Mouse (Mus musculus) midbrain, embryonic 13.5 days (tissue): ENCODE measurements at regions not wholly inside any gene's neighbourhood (a gene's known extent, or its start where the extent isn't known, plus 50 kb on each side); places are given as distances from the start of the nearest gene placed in this dataset.

Source experiments
- ATAC-seq: fragments of 200-750 bp; cut with Nextera tagmentation; 2 replicates; pipeline ENCODE4 v1.8.0; 2017; ENCODE audit warnings: mild to moderate bottlenecking, moderate TSS enrichment, moderate library complexity
- H3K27ac ChIP-seq: fragments of 300-500 bp; sonication (generic); 2 replicates; pipeline ENCODE4 v1.5.1; 2015; ENCODE audit warnings: inconsistent platforms, mild to moderate bottlenecking, moderate library complexity
- H3K27me3 ChIP-seq: fragments of 300-500 bp; sonication (generic); 2 replicates; pipeline ENCODE4 v1.6.1; 2015; ENCODE audit warnings: mild to moderate bottlenecking, inconsistent platforms
- H3K36me3 ChIP-seq: fragments of 300-500 bp; sonication (generic); 2 replicates; pipeline ENCODE4 v1.6.1; 2015; ENCODE audit warnings: mild to moderate bottlenecking, inconsistent platforms
- H3K4me1 ChIP-seq: fragments of 300-500 bp; sonication (generic); replicated peaks from 2 replicates; pipeline ENCODE4 v1.6.1; 2015; ENCODE audit warnings: inconsistent platforms
- H3K4me2 ChIP-seq: fragments of 300-500 bp; sonication (generic); replicated peaks from 2 replicates; pipeline ENCODE4 v1.6.1; 2015; ENCODE audit warnings: moderate library complexity, mild to moderate bottlenecking, inconsistent platforms
- H3K4me3 ChIP-seq: fragments of 300-500 bp; sonication (generic); replicated peaks from 2 replicates; pipeline ENCODE4 v1.5.1; 2015; ENCODE audit warnings: mild to moderate bottlenecking, inconsistent platforms
- H3K9ac ChIP-seq: fragments of 300-500 bp; sonication (generic); replicated peaks from 2 replicates; pipeline ENCODE4 v1.6.1; 2015; ENCODE audit warnings: mild to moderate bottlenecking, inconsistent platforms
- H3K9me3 ChIP-seq: fragments of 300-500 bp; sonication (generic); 2 replicates; pipeline ENCODE4 v1.6.1; 2016; ENCODE audit warnings: mild to moderate bottlenecking, inconsistent platforms
- WGBS: fragments of 180-500 bp; shearing (Covaris S2); methylation state at CpG from one replicate; pipeline ENCODE4 v1.1.7; 2015; 5-methylcytosine and 5-hydroxymethylcytosine counted together

DNA sequence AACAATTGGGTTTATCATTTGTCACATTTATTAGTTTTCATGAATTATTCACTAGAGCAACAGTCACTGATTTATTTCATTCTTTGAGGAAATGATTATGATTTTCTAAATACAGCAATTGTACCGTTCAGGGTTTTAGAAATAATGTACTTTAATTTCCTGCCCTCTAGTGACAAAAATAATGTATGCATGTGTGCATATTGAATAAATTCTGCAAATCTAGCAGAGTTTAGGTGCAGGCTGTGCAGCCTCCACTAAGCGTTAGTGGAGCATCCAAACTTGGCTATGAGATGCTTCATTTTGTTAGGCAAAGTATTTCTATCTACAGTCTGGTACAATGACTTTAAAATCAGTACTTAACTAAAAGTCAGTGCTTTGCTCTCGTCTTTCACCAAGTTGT, 642.1 kb upstream of the A830018L16Rik start:
- no peaks in the 10 kb centered on the region for H3K9me3 ChIP-seq
- H3K36me3 ChIP-seq: no peaks in the 10 kb centered on the region
- H3K4me3 ChIP-seq: no peak overlapping the region
- H3K9ac ChIP-seq: no peak overlapping the region
- no peaks in the 10 kb centered on the region for H3K4me1 ChIP-seq
- 78% methylated on average over 3 of the region's 3 CpGs for WGBS
- H3K4me2 ChIP-seq: no peak overlapping the region
- ATAC-seq: no peak
- no peak overlapping the region for H3K27ac ChIP-seq
- H3K27me3 ChIP-seq: no peaks in the 10 kb centered on the region

DNA sequence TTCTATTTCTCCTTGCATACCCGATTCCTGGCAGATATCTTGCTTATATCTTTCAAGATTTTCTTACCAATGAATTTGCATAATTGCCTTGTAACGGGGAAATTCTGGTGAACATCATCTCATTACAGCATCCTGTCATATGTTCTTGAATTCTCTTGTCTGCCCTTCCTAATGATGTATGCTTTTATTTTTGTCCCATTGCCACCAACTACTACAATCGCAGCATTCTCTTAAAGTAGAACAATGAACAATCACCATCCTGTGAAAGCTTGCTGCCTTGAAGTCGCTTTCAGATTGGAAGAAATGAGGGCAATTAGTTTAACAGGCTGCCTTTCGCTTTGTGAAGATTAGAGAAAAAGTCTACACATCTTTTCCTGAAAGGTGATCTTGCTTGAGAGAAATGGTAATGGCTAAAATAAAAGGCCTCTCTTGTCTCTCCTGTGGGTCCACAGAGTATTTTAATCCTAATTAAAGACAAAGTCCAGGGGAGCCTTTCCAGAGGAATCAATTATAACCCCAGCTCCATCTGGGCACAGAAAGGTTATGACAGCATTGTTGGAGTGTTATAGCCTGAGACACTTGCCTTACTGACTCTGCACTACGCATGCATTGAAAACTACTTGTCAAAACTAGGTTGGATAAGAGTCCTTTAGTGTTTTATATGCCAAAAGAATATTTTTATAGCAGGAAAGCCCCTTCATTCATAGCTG, 619.7 kb upstream of the A830018L16Rik start:
- H3K4me2 ChIP-seq: no peak overlapping the region
- no peaks in the 10 kb centered on the region for H3K36me3 ChIP-seq
- H3K27me3 ChIP-seq: no peaks in the 10 kb centered on the region
- H3K9me3 ChIP-seq: no peaks in the 10 kb centered on the region
- H3K4me1 ChIP-seq: 0 out of 2 replicates have a peak, but pooled peaks cover 2% of the 10 kb centered on the region
- WGBS: 67% methylated on average over 6 of the region's 6 CpGs
- no peak overlapping the region for H3K27ac ChIP-seq
- ATAC-seq: no peak
- H3K9ac ChIP-seq: no peak overlapping the region
- no peak overlapping the region for H3K4me3 ChIP-seq

DNA sequence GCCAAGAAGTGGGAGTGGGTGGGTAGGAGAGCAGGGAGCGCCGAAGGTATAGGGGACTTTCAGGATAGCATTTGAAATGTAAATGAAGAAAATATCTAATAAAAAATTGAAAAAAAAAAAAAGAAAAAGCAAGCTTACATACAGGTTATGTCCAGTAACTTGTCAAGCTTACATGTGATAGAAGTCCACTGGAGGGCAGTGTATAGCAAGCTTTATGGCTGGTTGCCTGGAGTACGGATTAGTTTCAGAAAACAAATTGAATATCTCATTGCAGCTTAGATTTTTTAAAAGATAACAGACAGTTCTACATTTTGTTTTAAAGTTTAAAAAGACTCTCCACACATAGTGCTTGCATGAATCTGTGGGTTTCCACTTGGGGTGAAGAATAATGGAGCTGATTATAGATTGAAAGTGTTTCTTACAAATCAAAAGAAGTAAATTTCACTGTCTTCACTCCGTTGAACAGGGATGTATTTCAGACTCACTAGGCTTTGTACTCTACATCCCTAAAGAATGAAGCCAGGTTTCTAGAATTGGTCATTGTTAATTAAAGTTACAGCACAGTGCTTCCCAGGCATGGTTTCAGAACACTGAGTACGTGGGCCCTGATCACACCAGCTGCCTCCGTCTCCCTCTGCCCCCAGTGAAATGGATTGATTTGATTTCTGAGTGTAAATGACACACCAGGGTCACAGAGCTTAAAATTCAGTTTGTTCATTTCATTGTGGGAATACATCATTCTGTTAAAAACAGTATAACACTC, 578.1 kb upstream of the A830018L16Rik start:
- peak; percentile 74; the same call in 1 of the 2 replicates for ATAC-seq
- 56% methylated on average over 6 of the region's 6 CpGs for WGBS
- H3K9ac ChIP-seq: no peak overlapping the region
- no peak overlapping the region for H3K4me3 ChIP-seq
- no peaks in the 10 kb centered on the region for H3K36me3 ChIP-seq
- no peaks in the 10 kb centered on the region for H3K4me1 ChIP-seq
- no peak overlapping the region for H3K4me2 ChIP-seq
- no peak overlapping the region for H3K27ac ChIP-seq
- H3K9me3 ChIP-seq: no peaks in the 10 kb centered on the region
- H3K27me3 ChIP-seq: no peaks in the 10 kb centered on the region

DNA sequence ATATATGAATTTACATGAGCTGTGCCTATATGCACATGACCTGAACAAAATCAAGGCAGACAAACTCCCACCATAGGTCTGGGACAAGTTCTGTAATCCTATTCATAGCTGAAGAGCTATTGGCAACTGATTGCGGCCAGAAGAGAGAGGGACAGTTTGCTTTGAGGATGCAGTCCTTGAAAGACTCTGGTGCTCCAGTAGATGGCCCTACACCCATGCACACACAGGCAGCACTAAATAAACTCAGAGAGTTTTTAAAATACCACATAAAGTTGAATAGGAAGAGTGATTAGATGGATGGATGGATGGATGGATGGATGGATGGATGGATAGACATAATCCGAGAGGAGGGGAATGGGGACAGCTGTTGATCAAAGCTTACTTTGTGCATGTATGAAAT, 576.7 kb upstream of the A830018L16Rik start:
- Histone ChIP-seq H3K9ac (no peak overlapping the region), H3K36me3 (no peaks in the 10 kb centered on the region), H3K27me3 (no peaks in the 10 kb centered on the region), H3K4me2 (no peak overlapping the region), H3K27ac (no peak overlapping the region), H3K9me3 (no peaks in the 10 kb centered on the region), H3K4me1 (no peaks in the 10 kb centered on the region), H3K4me3 (no peak overlapping the region)
- no peak for ATAC-seq
- WGBS: 88% methylated on average over 2 of the region's 2 CpGs

DNA sequence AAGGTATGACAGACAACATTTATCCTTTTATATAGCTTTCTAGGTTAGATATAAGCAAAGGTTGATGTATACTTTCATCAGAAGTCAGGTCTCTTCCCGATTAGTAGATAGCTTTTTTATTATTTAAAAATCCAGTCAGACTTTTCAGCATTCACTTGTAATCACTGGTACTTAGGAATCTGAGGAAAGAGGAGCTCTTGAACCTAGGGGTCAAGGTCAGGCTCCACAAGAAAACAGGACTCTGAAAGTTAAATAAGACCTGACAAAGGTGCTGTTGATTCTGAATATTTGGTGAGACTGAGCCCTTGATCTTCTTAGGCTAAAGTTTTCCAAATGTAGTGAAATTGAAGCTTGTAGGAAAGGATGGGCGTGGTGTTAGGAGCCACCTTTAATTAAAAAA, 561.0 kb upstream of the A830018L16Rik start:
- no peaks in the 10 kb centered on the region for H3K27me3 ChIP-seq
- H3K4me3 ChIP-seq: no peak overlapping the region
- no peak for ATAC-seq
- H3K9ac ChIP-seq: no peak overlapping the region
- H3K9me3 ChIP-seq: no peaks in the 10 kb centered on the region
- no peak overlapping the region for H3K27ac ChIP-seq
- no peak overlapping the region for H3K4me2 ChIP-seq
- H3K4me1 ChIP-seq: 0 out of 2 replicates have a peak, but pooled peaks cover 3% of the 10 kb centered on the region
- WGBS: 81% methylated on average over 2 of the region's 2 CpGs
- no peaks in the 10 kb centered on the region for H3K36me3 ChIP-seq

DNA sequence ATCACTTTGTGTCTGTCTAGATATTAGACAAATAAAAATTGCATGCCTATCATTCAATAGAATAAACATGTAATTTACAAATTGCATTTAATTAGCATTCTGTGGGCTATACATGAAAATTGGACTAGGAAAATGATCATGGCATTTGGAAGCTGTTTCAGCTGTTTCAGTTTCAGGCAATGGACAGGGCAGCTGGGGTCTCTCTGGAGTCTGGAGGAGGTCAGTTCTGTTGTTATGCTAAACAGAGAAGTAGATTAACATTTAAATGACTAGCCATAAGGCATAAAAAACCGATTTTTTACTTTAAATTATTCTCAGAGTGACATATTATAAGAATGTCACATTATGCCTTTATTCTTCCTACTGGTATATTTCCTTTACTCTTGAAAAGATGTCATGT, 559.4 kb upstream of the A830018L16Rik start:
- Histone ChIP-seq H3K27ac (no peak overlapping the region), H3K4me1 (0 out of 2 replicates have a peak, but pooled peaks cover 3% of the 10 kb centered on the region), H3K9me3 (no peaks in the 10 kb centered on the region), H3K36me3 (no peaks in the 10 kb centered on the region), H3K9ac (no peak overlapping the region), H3K4me2 (no peak overlapping the region), H3K27me3 (no peaks in the 10 kb centered on the region), H3K4me3 (no peak overlapping the region)
- WGBS: 8% methylated on average over 1 of the region's 1 CpGs
- ATAC-seq: no peak

DNA sequence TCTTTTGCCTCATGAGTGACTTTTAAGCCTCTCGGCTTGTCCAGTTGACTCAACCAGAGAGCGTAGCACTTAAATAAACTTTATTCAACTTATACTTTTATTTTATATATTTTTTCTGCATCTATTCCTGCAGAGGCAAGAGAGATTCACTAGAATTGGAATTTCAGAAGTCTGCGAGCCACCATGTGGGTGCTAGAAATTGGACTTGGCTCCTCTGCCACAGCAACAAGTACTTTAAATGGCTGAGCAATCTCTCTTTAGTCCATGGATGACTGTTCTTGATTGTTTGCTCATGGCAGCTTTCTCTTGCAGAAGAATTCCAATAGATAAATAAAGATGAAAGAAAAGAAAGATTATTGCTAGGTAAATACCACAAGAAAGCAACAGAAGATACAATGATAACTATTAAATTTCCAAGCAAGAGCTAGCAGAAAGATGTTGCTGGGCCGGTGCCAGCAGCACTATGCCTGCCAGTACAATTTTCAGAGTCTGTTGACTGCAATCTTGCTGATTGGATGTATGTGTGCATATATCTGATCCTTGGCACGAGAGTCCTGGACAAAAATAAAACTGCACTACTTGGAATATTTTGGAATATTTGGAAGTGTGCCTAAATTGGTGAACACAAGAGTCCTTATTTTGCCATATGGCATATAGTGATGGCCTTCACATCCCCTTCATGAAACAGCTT, 542.6 kb upstream of the A830018L16Rik start:
- no peak for ATAC-seq
- Histone ChIP-seq H3K36me3 (no peaks in the 10 kb centered on the region), H3K9me3 (no peaks in the 10 kb centered on the region), H3K4me1 (no peaks in the 10 kb centered on the region), H3K9ac (no peak overlapping the region), H3K27ac (no peak overlapping the region), H3K4me2 (no peak overlapping the region), H3K4me3 (no peak overlapping the region), H3K27me3 (no peaks in the 10 kb centered on the region)
- WGBS: 88% methylated on average over 5 of the region's 5 CpGs

DNA sequence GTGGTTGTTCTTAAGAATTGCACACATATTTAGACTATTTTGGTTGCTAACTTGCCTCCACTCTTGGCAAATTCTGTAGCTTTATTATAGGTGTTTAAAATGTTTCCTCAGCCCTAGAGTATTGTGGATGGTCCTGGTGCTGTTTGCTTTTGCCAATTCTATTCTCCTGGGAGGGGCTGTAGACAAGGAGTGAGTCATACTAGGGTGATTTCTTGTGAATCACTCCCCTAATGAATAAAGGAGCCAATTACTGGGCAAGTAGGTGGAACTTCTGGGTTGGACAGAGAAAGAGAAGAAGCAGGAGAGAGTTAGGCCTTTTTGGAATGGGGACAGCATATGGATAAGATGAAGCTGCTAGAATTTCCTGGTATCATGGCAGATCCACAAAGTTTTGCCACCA, 541.6 kb upstream of the A830018L16Rik start:
- H3K36me3 ChIP-seq: no peaks in the 10 kb centered on the region
- no peak overlapping the region for H3K27ac ChIP-seq
- no peak overlapping the region for H3K4me3 ChIP-seq
- H3K9me3 ChIP-seq: no peaks in the 10 kb centered on the region
- no peak overlapping the region for H3K4me2 ChIP-seq
- ATAC-seq: no peak
- no peaks in the 10 kb centered on the region for H3K4me1 ChIP-seq
- no peaks in the 10 kb centered on the region for H3K27me3 ChIP-seq
- H3K9ac ChIP-seq: no peak overlapping the region

DNA sequence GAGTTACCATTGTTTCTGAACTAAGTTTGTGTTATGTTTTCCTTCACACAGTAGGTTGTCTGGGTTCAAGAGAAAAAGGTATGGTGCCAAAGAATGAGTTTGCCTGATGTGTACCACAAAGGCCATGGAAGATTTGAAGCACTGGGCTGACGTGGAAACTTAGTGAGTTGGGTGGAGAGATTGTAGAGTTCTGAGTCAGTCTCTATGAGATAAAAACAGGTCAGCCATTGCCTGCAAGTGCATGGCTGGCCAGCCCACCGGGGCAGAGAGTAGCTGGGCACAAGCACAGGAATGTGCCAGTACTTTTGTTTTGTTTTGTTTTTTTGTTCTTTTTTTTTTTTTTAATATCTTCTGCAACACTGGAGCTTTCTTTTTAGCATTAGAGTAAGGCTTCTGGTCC, 541.2 kb upstream of the A830018L16Rik start:
- 82% methylated on average over 2 of the region's 2 CpGs for WGBS
- ATAC-seq: no peak
- Histone ChIP-seq H3K9me3 (no peaks in the 10 kb centered on the region), H3K27me3 (no peaks in the 10 kb centered on the region), H3K4me2 (no peak overlapping the region), H3K27ac (no peak overlapping the region), H3K36me3 (no peaks in the 10 kb centered on the region), H3K4me1 (no peaks in the 10 kb centered on the region), H3K4me3 (no peak overlapping the region), H3K9ac (no peak overlapping the region)

DNA sequence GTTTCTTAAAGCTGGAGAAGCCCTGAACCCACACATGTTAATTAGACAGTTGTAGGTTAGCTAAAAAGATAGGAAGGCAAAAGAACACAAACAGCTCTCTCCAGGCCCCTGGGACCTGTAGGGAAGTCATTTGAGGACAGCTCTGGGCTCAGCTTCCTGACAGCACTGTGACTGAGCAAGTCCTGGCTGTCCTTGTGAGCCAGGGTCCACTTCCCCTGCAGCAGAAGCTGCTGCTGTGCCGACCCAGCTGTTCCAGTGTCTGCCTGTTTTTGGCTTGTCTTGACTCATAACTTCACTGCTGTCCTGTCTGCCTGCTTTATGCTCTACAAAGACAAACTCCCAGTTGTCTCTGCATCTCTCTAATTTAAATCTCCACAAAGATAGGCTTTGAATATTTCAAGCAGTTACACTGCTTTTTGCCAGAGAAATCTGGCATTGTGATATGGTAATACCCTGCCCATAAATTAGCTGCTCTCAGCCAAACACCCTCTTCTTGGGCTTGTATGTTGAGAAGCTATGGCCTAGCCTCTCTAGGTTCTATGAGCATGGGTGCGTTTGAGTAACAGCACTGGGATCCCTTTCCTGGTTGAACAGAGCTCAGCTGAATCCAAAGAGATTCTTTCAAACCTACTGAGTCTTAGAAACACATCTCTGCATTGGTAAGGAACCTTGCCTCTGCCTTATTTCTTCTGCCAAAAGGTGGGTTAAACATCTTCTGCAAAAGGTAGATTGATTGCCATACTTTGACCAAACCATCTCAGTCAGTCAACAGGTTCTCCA, 536.3 kb upstream of the A830018L16Rik start:
- Histone ChIP-seq H3K27me3 (no peaks in the 10 kb centered on the region), H3K4me3 (no peak overlapping the region), H3K27ac (no peak overlapping the region), H3K36me3 (no peaks in the 10 kb centered on the region), H3K4me2 (no peak overlapping the region), H3K9me3 (no peaks in the 10 kb centered on the region), H3K4me1 (no peaks in the 10 kb centered on the region), H3K9ac (no peak overlapping the region)
- ATAC-seq: peak; percentile 24; the same call in 1 of the 2 replicates
- WGBS: 59% methylated on average over 2 of the region's 2 CpGs

DNA sequence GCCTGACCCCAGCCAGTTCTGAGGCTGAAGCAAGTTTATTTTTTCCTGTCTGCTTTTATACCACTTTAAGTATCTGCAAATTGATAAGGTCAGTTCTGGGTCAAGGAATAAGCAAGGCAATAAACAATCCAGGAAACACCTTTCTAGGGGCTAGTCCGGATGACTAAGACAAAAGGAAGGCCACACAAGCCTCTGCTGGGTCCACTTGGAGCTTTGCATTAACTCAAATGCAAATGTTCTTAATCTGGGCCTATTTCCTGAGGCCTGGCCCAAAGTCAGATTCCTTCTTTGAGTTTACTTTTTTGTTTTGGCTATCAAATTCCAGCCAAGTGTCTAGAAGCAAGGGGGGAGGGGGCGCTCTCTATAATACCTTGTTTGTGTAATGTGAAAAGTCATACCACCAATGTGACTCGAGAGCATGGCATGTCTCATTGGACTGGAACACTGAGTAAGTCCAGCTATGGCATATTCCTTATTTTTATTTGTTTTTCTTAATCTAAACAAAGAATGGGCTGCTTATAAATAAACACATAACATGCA, 535.6 kb upstream of the A830018L16Rik start:
- ATAC-seq: no peak
- Histone ChIP-seq H3K4me1 (no peaks in the 10 kb centered on the region), H3K27ac (no peak overlapping the region), H3K27me3 (no peaks in the 10 kb centered on the region), H3K4me2 (no peak overlapping the region), H3K36me3 (no peaks in the 10 kb centered on the region), H3K4me3 (no peak overlapping the region), H3K9me3 (no peaks in the 10 kb centered on the region), H3K9ac (no peak overlapping the region)
- WGBS: 64% methylated on average over 3 of the region's 3 CpGs
